Mouse (Mus musculus) liver, adult 2 months (tissue): ENCODE measurements at regions not wholly inside any gene's neighbourhood (a gene's known extent, or its start where the extent isn't known, plus 50 kb on each side); places are given as distances from the start of the nearest gene placed in this dataset.
A peak's percentile ranks its signal among the peaks of the same experiment; 100 is the strongest.

ENCODE experiments used
- DNase-seq: peaks from one replicate; pipeline ENCODE4 v3.0.0-alpha.2; 2011; ENCODE audit warnings: low read depth, low spot score; ENCODE audit errors: extremely low read depth
- H3K27ac ChIP-seq: fragments of 200-500 bp; replicated peaks from 2 replicates; pipeline ENCODE4 v1.5.1; 2012; ENCODE audit warnings: low read depth, mild to moderate bottlenecking, control low read depth, inconsistent platforms, low read length; ENCODE audit not compliant: insufficient read depth
- H3K27me3 ChIP-seq: fragments of 200-500 bp; 2 replicates; pipeline ENCODE4 v1.6.1; 2012; ENCODE audit warnings: mild to moderate bottlenecking, moderate library complexity, low read length, inconsistent platforms; ENCODE audit not compliant: control insufficient read depth, insufficient read depth
- H3K36me3 ChIP-seq: fragments of 200-500 bp; 2 replicates; pipeline ENCODE4 v1.6.1; 2012; ENCODE audit warnings: low read length, inconsistent platforms; ENCODE audit not compliant: control insufficient read depth, insufficient read depth
- H3K4me1 ChIP-seq: fragments of 200-500 bp; 2 replicates; pipeline ENCODE4 v1.6.1; 2011; ENCODE audit warnings: low read length; ENCODE audit not compliant: control insufficient read depth, insufficient read depth
- H3K4me3 ChIP-seq: fragments of 200-500 bp; 2 replicates; pipeline ENCODE4 v1.5.1; 2011; ENCODE audit warnings: low read depth, mild to moderate bottlenecking, control low read depth, low read length, moderate library complexity; ENCODE audit not compliant: insufficient read depth
- H3K79me2 ChIP-seq: fragments of 200-500 bp; 2 replicates; pipeline ENCODE4 v1.6.1; 2012; ENCODE audit warnings: inconsistent platforms, mild to moderate bottlenecking, low read length, moderate library complexity; ENCODE audit not compliant: control insufficient read depth, insufficient read depth
- H3K9ac ChIP-seq: fragments of 200-500 bp; 2 replicates; pipeline ENCODE4 v1.6.1; 2012; ENCODE audit warnings: low read depth, mild to moderate bottlenecking, control low read depth, inconsistent platforms, low read length
- CTCF ChIP-seq: fragments of 200-500 bp; IDR thresholded peaks from 2 replicates; pipeline ENCODE4 v1.5.1; 2011; ENCODE audit warnings: low read depth, low read length, control low read depth
- POLR2A ChIP-seq: fragments of 200-500 bp; IDR thresholded peaks from 2 replicates; pipeline ENCODE4 v1.6.1; 2011; ENCODE audit warnings: low read length, control low read depth; ENCODE audit not compliant: insufficient read depth; ENCODE audit errors: extremely low read depth
- WGBS: fragments of 180-500 bp; shearing (Covaris S2); methylation state at CpG from one replicate; pipeline ENCODE4 v1.1.7; 2018; 5-methylcytosine and 5-hydroxymethylcytosine counted together

GRCm38 (mm10) chr13:34398847-34399246 lies 53.9 kb upstream of the Slc22a23 start:
- H3K9ac ChIP-seq = no peak overlapping the region

GRCm38 (mm10) chr13:34398061-34398787 lies 53.2 kb upstream of the Slc22a23 start:
- WGBS = 18% methylated on average over 10 of the region's 10 CpGs
- Histone ChIP-seq H3K4me3 (no peak overlapping the region), H3K79me2 (no peaks in the 10 kb centered on the region), H3K9ac (no peak overlapping the region), H3K27me3 (no peaks in the 10 kb centered on the region), H3K36me3 (no peaks in the 10 kb centered on the region), H3K27ac (no peak overlapping the region), H3K4me1 (peaks cover 9% of the 10 kb centered on the region)
- TF ChIP-seq CTCF (no peak), POLR2A (no peak)
- DNase-seq = peak; percentile 75

More at GRCm38 (mm10) chr13:34398847-34399246, 53.9 kb upstream of the Slc22a23 start:
- Histone ChIP-seq H3K27ac (no peak overlapping the region), H3K4me1 (peaks cover 9% of the 10 kb centered on the region), H3K36me3 (no peaks in the 10 kb centered on the region), H3K4me3 (no peak overlapping the region), H3K79me2 (no peaks in the 10 kb centered on the region), H3K27me3 (no peaks in the 10 kb centered on the region)
- WGBS = 62% methylated on average over 3 of the region's 3 CpGs
- DNase-seq = no peak
- TF ChIP-seq POLR2A = no peak
- TF ChIP-seq CTCF = no peak

DNA sequence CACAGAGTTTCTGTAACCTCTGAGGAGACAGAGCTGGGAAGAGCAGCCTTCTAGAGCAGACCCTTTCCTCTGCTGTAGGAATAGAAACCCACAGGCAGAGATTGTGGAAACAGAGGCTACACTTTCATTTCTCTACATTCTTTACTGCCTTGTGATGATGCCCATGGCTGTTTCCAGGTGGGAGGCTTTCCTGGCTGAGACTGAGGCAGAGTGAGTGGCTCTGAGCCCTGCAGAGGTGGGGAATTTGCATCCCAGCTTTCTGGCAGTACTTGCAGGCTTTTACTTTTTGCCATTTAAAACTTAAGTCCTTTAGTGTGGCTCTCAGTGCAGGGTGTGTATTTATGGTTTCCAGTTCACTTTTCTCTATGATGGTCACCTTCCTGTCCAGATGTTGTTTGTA lies 50.5 kb upstream of the Slc22a23 start:
- Histone ChIP-seq H3K36me3 (no peaks in the 10 kb centered on the region), H3K9ac (no peak overlapping the region), H3K4me3 (no peak overlapping the region), H3K79me2 (no peaks in the 10 kb centered on the region), H3K4me1 (peaks cover 9% of the 10 kb centered on the region), H3K27me3 (no peaks in the 10 kb centered on the region), H3K27ac (no peak overlapping the region)
- TF ChIP-seq CTCF = no peak
- no peak for TF ChIP-seq POLR2A
- no peak for DNase-seq

DNA sequence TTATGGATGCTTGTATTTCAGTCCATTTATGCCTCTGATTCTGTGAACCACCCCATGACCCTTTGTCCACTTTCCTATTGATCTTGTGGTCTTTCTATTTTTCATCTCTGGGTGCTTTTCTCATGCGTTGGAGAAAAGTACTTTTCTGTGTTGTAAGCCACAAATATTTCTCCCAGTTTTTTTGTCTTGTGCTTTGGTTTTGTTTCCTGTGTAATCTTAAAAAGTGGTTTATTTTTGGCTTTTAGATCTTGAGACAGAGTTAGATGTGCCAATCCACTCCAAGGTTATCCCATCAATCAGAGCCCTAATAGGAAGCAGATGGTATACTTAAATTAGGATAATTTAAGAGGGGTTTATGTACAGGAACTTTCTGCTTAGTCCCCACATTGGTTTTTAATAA lies 50.0 kb upstream of the Slc22a23 start:
- no peak for TF ChIP-seq POLR2A
- no peak for TF ChIP-seq CTCF
- no peak overlapping the region for H3K27ac ChIP-seq

More for the DNA sequence above, 50.0 kb upstream of the Slc22a23 start:
- Histone ChIP-seq H3K27me3 (no peaks in the 10 kb centered on the region), H3K36me3 (no peaks in the 10 kb centered on the region), H3K9ac (no peak overlapping the region), H3K4me1 (peaks cover 9% of the 10 kb centered on the region), H3K4me3 (no peak overlapping the region), H3K79me2 (no peaks in the 10 kb centered on the region)
- WGBS = 33% methylated on average over 1 of the region's 1 CpGs
- DNase-seq = no peak
